Mouse (Mus musculus) heart, postnatal 36 days (tissue): ENCODE measurements at regions not wholly inside any gene's neighbourhood (a gene's known extent, or its start where the extent isn't known, plus 50 kb on each side); places are given as distances from the start of the nearest gene placed in this dataset.
"Not testable (repeated sequence)": the region's sequence is repeated elsewhere in the genome, so short reads cannot be mapped to it uniquely, and the experiment has no call there.

Experiments used
- DNase-seq, 2 experiments: peaks; one replicate each; pipeline ENCODE4 v3.0.0; 2021 to 2022
- intact Hi-C: fragments of 180-260 bp; cut with DNase I; formaldehyde crosslinking; loops from one replicate; pipeline ENCODE4 v1.15.1; 2025

- intact Hi-C loops, DNase-seq: not testable (repeated sequence)
These were observed 352.3 kb upstream of the Tmco5 start for GRCm38 (mm10) chr2:116526203-116526602.

- intact Hi-C loops = no loop called here
- no peak for DNase-seq
These were observed 342.0 kb upstream of the Tmco5 start for GRCm38 (mm10) chr2:116536453-116536852.

GRCm38 (mm10) chr2:116559350-116559749 is 319.1 kb upstream of the Tmco5 start:
- DNase-seq = no peak
- intact Hi-C loops = no loop called here

GRCm38 (mm10) chr2:116583989-116584388 is 294.5 kb upstream of the Tmco5 start:
- no peak for DNase-seq
- intact Hi-C loops = no loop called here

- DNase-seq = no peak
- intact Hi-C loops = no loop called here
These were observed 292.1 kb upstream of the Tmco5 start for GRCm38 (mm10) chr2:116586203-116586959.

- DNase-seq = no peak
- intact Hi-C loops = no loop called here
These were observed 272.6 kb upstream of the Tmco5 start for GRCm38 (mm10) chr2:116605869-116606268.

- intact Hi-C loops = no loop called here
- DNase-seq = no peak
These were observed 238.6 kb upstream of the Tmco5 start for GRCm38 (mm10) chr2:116639935-116640334.

- intact Hi-C loops = no loop called here
- DNase-seq = no peak
These were observed 226.4 kb upstream of the Tmco5 start for GRCm38 (mm10) chr2:116652106-116652505.

- DNase-seq = no peak
- intact Hi-C loops = no loop called here
These were observed 192.7 kb upstream of the Tmco5 start for GRCm38 (mm10) chr2:116685756-116686155.

GRCm38 (mm10) chr2:116697542-116697941 is 180.9 kb upstream of the Tmco5 start:
- DNase-seq = no peak
- intact Hi-C loops = no loop called here

GRCm38 (mm10) chr2:116704705-116705104 is 173.8 kb upstream of the Tmco5 start:
- no peak for DNase-seq
- intact Hi-C loops = no loop called here

GRCm38 (mm10) chr2:116709608-116710007 is 168.9 kb upstream of the Tmco5 start:
- DNase-seq = no peak

GRCm38 (mm10) chr2:116716529-116717201 is 161.8 kb upstream of the Tmco5 start:
- no peak for DNase-seq
- intact Hi-C loops = no loop called here

More at GRCm38 (mm10) chr2:116709608-116710007, 168.9 kb upstream of the Tmco5 start:
- intact Hi-C loops = no loop called here

GRCm38 (mm10) chr2:116718637-116719036 is 159.9 kb upstream of the Tmco5 start:
- intact Hi-C loops = no loop called here
- no peak for DNase-seq

- DNase-seq = no peak
- intact Hi-C loops = no loop called here
These were observed 150.9 kb upstream of the Tmco5 start for GRCm38 (mm10) chr2:116727591-116727990.

GRCm38 (mm10) chr2:116735702-116736101 is 142.8 kb upstream of the Tmco5 start:
- intact Hi-C loops = no loop called here
- DNase-seq = peak; percentile 36 to 50

- no peak for DNase-seq
- intact Hi-C loops = loop anchor here (1.0 kb wide), 1 partner anchor 70 kb away; no protein-coding TSS in a partner anchor
These were observed 109.9 kb upstream of the Tmco5 start for GRCm38 (mm10) chr2:116768459-116769047.

GRCm38 (mm10) chr2:116769186-116769585 is 109.3 kb upstream of the Tmco5 start:
- intact Hi-C loops = loop anchor here (1.0 kb wide), 1 partner anchor 69 kb away; no protein-coding TSS in a partner anchor
- DNase-seq = no peak

- intact Hi-C loops = no loop called here
- DNase-seq = no peak
These were observed 105.9 kb upstream of the Tmco5 start for GRCm38 (mm10) chr2:116772569-116772968.

GRCm38 (mm10) chr2:116800141-116800540 is 78.3 kb upstream of the Tmco5 start:
- intact Hi-C loops = no loop called here
- DNase-seq = no peak

GRCm38 (mm10) chr2:116801578-116801977 is 76.9 kb upstream of the Tmco5 start:
- DNase-seq = no peak
- intact Hi-C loops = no loop called here

GRCm38 (mm10) chr2:116807207-116807606 is 71.3 kb upstream of the Tmco5 start:
- intact Hi-C loops = no loop called here
- no peak for DNase-seq
